Comparison of ENCODE assay signal across 8 mouse cellular contexts in the genomic region with DNA sequence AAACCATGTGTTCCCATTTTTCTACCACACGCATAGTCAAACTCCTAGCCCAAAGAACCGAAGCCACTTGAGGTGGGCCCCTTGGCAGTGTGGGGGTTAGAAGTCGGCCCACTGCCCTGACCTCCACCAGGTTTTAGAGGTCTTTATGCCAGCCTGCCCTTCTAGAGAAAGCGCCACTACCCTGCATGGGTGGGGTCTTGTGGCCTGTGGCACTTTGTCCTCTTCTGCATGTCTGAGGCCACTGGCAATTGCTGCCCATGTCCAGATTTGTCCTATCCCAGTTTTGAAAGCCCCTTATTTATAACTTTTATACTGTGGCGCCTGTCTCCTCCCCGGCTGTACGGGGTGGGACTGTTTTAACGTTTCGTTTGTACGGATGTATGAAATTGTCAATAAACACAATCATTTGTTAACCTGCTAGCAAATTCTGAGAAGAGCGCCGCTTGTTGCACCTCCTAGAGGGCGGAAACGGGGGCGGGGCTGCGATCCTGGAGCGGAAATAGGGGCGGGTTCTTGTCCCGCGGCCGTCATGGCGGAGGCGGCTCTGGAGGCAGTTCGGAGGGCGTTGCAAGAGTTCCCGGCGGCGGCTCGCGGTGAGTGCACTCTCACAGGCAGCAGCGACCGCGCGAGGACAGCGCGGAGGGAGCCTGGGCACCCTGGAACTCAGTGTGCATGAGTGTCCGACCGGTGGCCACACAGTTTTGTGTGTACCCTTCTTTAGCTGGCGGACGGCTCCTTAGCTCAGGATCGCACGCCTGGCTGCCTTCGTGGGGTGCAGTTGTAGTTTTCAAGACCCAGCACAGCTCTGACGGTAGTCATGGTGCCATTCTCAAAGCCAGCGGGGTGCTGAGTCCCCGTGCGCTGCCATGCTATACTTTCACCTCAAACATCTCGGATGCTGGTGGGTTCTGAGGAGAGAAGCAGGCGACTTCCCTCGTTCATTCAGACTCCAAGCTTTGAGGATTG. TPM values are rescaled to one million over a fixed set of nuclear protein-coding genes. Genes with fewer than 3 reads are reported as not detected.
DNase-seq lines count a peak whose midpoint lies in the region; ATAC-seq and TF ChIP-seq lines count a peak whose summit lies in the region.

A gene (plus strand): TSS at position 500 of the 966 bp plus-strand sequence.
A gene (plus strand): TSS at position 510 of the 966 bp plus-strand sequence.

- H3K4me1 ChIP-seq in bone marrow, adult 2 months (ENCODE audit: control insufficient read depth, insufficient read depth, low read length), result peaks cover 2% of the 10 kb centered on the region; the same call in 1 of the 2 replicates
- H3K4me1 ChIP-seq in embryonic facial prominence, embryonic 15.5 days, result peaks cover 14% of the 10 kb centered on the region
- H3K4me1 ChIP-seq in kidney, embryonic 15.5 days, result peaks cover 15% of the 10 kb centered on the region

- peaks cover 54% of the 10 kb centered on the region for H3K36me3 ChIP-seq in embryonic facial prominence, embryonic 15.5 days
- peaks cover 63% of the 10 kb centered on the region for H3K36me3 ChIP-seq in kidney, embryonic 15.5 days

- peak within 1 kb of the TSS; percentile 49 for H3K27ac ChIP-seq in bone marrow, adult 2 months (ENCODE audit: control insufficient read depth, insufficient read depth, low read depth, low read length, poor library complexity)
- H3K27ac ChIP-seq in embryonic facial prominence, embryonic 15.5 days (replicated peaks), result peak within 1 kb of the TSS; percentile 94
- H3K27ac ChIP-seq in kidney, embryonic 15.5 days, result peak within 1 kb of the TSS; percentile 95

- peak; percentile 86 for ATAC-seq in embryonic facial prominence, embryonic 15.5 days (ENCODE audit: insufficient number of reproducible peaks, low FRiP score, low TSS enrichment, low read depth)
- ATAC-seq in kidney, embryonic 15.5 days (replicated peaks; ENCODE audit: low FRiP score), result peak; percentile 92
- ATAC-seq in monocyte, adult 5-6 weeks (replicated peaks; ENCODE audit: insufficient number of reproducible peaks, low FRiP score, low TSS enrichment, poor library complexity, severe bottlenecking), result peak; percentile 90

- H3K27me3 ChIP-seq in embryonic facial prominence, embryonic 15.5 days, result no peaks in the 10 kb centered on the region
- no peaks in the 10 kb centered on the region for H3K27me3 ChIP-seq in kidney, embryonic 15.5 days

- peak within 1 kb of the TSS; percentile 70 for H3K4me2 ChIP-seq in embryonic facial prominence, embryonic 15.5 days (replicated peaks)
- peak within 1 kb of the TSS; percentile 79 for H3K4me2 ChIP-seq in kidney, embryonic 15.5 days

- TF ChIP-seq POLR2A in bone marrow, adult 2 months (IDR thresholded peaks at IDR 0.05; ENCODE audit: borderline replicate concordance, control insufficient read depth, low read depth, low read length), result peak; percentile 91; the same call in 1 of the 2 replicates

- TF ChIP-seq CTCF in bone marrow, adult 2 months (IDR thresholded peaks at IDR 0.05; ENCODE audit: control insufficient read depth, insufficient read depth, low read length), result no peak

- DNase-seq in 416B (ENCODE audit: low read depth), result peak; percentile 91
- DNase-seq in heart, adult 9 months (ENCODE audit: low spot score in 2 of 2), result peak; percentile 84 to 91
- peak; percentile 95 for DNase-seq in liver
- DNase-seq in spleen, postnatal 4 days (ENCODE audit: low spot score in 2 of 2), result peak; percentile 93 to 97

- no peaks in the 10 kb centered on the region for H3K9me3 ChIP-seq in embryonic facial prominence, embryonic 15.5 days (replicated peaks)
- no peaks in the 10 kb centered on the region for H3K9me3 ChIP-seq in kidney, embryonic 15.5 days (replicated peaks)

- peak within 1 kb of the TSS; percentile 79 for H3K4me3 ChIP-seq in bone marrow, adult 2 months (replicated peaks; ENCODE audit: control insufficient read depth, low read depth, low read length)
- peak within 1 kb of the TSS; percentile 77 for H3K4me3 ChIP-seq in embryonic facial prominence, embryonic 15.5 days (replicated peaks)
- H3K4me3 ChIP-seq in kidney, embryonic 15.5 days (replicated peaks), result peak within 1 kb of the TSS; percentile 90

- WGBS in bone marrow, adult 2 months, result 4% methylated on average over 50 of the region's 50 CpGs
- WGBS in embryonic facial prominence, embryonic 15.5 days, result 4% methylated on average over 50 of the region's 50 CpGs
- WGBS in kidney, embryonic 15.5 days, result 5% methylated on average over 50 of the region's 50 CpGs

- H3K9ac ChIP-seq in embryonic facial prominence, embryonic 15.5 days, result peak within 1 kb of the TSS; percentile 88
- peak within 1 kb of the TSS; percentile 85 for H3K9ac ChIP-seq in kidney, embryonic 15.5 days

RNA-seq across cellular contexts. Expression of the first gene that starts in this region (rescaled TPM):
- 4.7 and 13.0 TPM in 2 replicates for polyA plus RNA-seq in bone marrow, adult 2 months (2011; ENCODE audit: insufficient read depth, insufficient read length, low replicate concordance, missing spikeins)
- 16.7 and 20.8 TPM in 2 replicates for polyA plus RNA-seq in embryonic facial prominence, embryonic 15.5 days (2015; fragmentation: Nextera tagmentation; extraction: Ambion mirVana)
- polyA plus RNA-seq in kidney, embryonic 15.5 days (2015; fragmentation: Nextera tagmentation; extraction: Ambion mirVana), result 19.4 and 21.9 TPM in 2 replicates
- total RNA-seq in monocyte, adult 5-6 weeks (2017), result 3.5 to 6.9 TPM (median 6.0 TPM) in 3 replicates

RNA-seq across cellular contexts. Expression of the second gene that starts in this region (rescaled TPM):
- 0.70 and 1.5 TPM in 2 replicates for polyA plus RNA-seq in bone marrow, adult 2 months (2011; ENCODE audit: insufficient read depth, insufficient read length, low replicate concordance, missing spikeins)
- 3.7 and 6.1 TPM in 2 replicates for polyA plus RNA-seq in embryonic facial prominence, embryonic 15.5 days (2015; fragmentation: Nextera tagmentation; extraction: Ambion mirVana)
- polyA plus RNA-seq in kidney, embryonic 15.5 days (2015; fragmentation: Nextera tagmentation; extraction: Ambion mirVana), result 2.9 and 3.3 TPM in 2 replicates
- total RNA-seq in monocyte, adult 5-6 weeks (2017), result 0.57 to 1.3 TPM in 2 of 3 replicates, not detected in the other

Comparison
In these comparisons a context has a peak if more than half of its experiments do, and no peak if none do; other contexts are left out.
1. Peak in every context shown above with its lines: DNase-seq, ATAC-seq, H3K4me3 ChIP-seq and H3K27ac ChIP-seq.